Mouse (Mus musculus) limb, embryonic 14.5 days (tissue): ENCODE measurements around the gene Dera. TPM values are rescaled to one million over a fixed set of nuclear protein-coding genes. Genes with fewer than 3 reads are reported as not detected.

ENCODE experiments used
- ATAC-seq: fragments of 200-750 bp; cut with Nextera tagmentation; 2 replicates; pipeline ENCODE4 v1.8.0; 2017; ENCODE audit warnings: low read depth, moderate number of reproducible peaks, moderate TSS enrichment; ENCODE audit not compliant: low FRiP score
- DNase-seq: peaks from one replicate; pipeline ENCODE4 v3.0.0-alpha.2; 2015; ENCODE audit warnings: low spot score
- H3K27ac ChIP-seq: fragments of 300-500 bp; sonication (generic); replicated peaks from 2 replicates; pipeline ENCODE4 v1.5.1; 2014; ENCODE audit warnings: low read depth, mild to moderate bottlenecking, low read length, moderate library complexity, mixed read lengths
- H3K27me3 ChIP-seq: fragments of 300-500 bp; sonication (generic); 2 replicates; pipeline ENCODE4 v1.6.1; 2014; ENCODE audit warnings: low read length, mixed read lengths; ENCODE audit not compliant: control insufficient read depth, insufficient read depth
- H3K36me3 ChIP-seq: fragments of 300-500 bp; sonication (generic); 2 replicates; pipeline ENCODE4 v1.6.1; 2014; ENCODE audit warnings: mild to moderate bottlenecking, low read length, moderate library complexity, mixed read lengths; ENCODE audit not compliant: control insufficient read depth, insufficient read depth
- H3K4me1 ChIP-seq: fragments of 300-500 bp; sonication (generic); 2 replicates; pipeline ENCODE4 v1.6.1; 2014; ENCODE audit warnings: antibody characterized with exemption, low read length, mixed read lengths; ENCODE audit not compliant: control insufficient read depth, insufficient read depth
- H3K4me2 ChIP-seq: fragments of 300-500 bp; sonication (generic); replicated peaks from 2 replicates; pipeline ENCODE4 v1.6.1; 2014; ENCODE audit warnings: low read depth, mild to moderate bottlenecking, low read length, moderate library complexity; ENCODE audit not compliant: severe bottlenecking
- H3K4me3 ChIP-seq: fragments of 300-500 bp; sonication (generic); replicated peaks from 2 replicates; pipeline ENCODE4 v1.5.1; 2014; ENCODE audit warnings: low read length
- H3K9ac ChIP-seq: fragments of 300-500 bp; sonication (generic); 2 replicates; pipeline ENCODE4 v1.6.1; 2014; ENCODE audit warnings: mild to moderate bottlenecking, low read depth, low read length, moderate library complexity; ENCODE audit not compliant: severe bottlenecking
- H3K9me3 ChIP-seq: fragments of 300-500 bp; sonication (generic); 2 replicates; pipeline ENCODE4 v1.6.1; 2016; ENCODE audit warnings: low read length; ENCODE audit not compliant: control insufficient read depth
- POLR2A ChIP-seq: fragments of 200-500 bp; IDR thresholded peaks from 2 replicates; pipeline ENCODE4 v1.8.0; 2012; ENCODE audit warnings: inconsistent platforms, mild to moderate bottlenecking, moderate library complexity, borderline replicate concordance; ENCODE audit not compliant: insufficient read depth, insufficient read length; ENCODE audit errors: extremely low read depth
- WGBS: fragments of 180-500 bp; shearing (Covaris S2); extraction: QIAGEN DNeasy Blood & Tissue Kit; methylation state at CpG from one replicate; pipeline ENCODE4 v1.1.7; 2014; 5-methylcytosine and 5-hydroxymethylcytosine counted together
- polyA plus RNA-seq, 2 experiments: library from polyadenylated mRNA; depleted of rRNA in 1 of 2; stranded (reverse) in 1 of 2; unstranded in 1 of 2; fragments of >200 nt; fragmentation: Nextera tagmentation in 1 of 2; extraction: Ambion mirVana in 1 of 2; gene quantifications; 2 replicates each; pipeline versions ENCODE4 v1.2.1 to v1.2.3; 2012 to 2014

Dera gene
- polyA plus RNA-seq, 2 experiments: 17.1 to 43.5 TPM

- WGBS: 92% methylated on average over 13 of the region's 13 CpGs
- no peak for TF ChIP-seq POLR2A
These were observed 82.5 kb downstream of the Dera start for GRCm38 (mm10) chr6:137836799-137837198.

GRCm38 (mm10) chr6:137843337-137843736 lies 89.0 kb downstream of the Dera start:
- Histone ChIP-seq H3K27ac (no peak overlapping the region), H3K27me3 (no peaks in the 10 kb centered on the region), H3K9me3 (no peaks in the 10 kb centered on the region), H3K36me3 (no peaks in the 10 kb centered on the region), H3K9ac (no peak overlapping the region), H3K4me3 (no peak overlapping the region), H3K4me2 (no peak overlapping the region), H3K4me1 (no peaks in the 10 kb centered on the region)
- no peak for TF ChIP-seq POLR2A
- DNase-seq (no peak), ATAC-seq (no peak)
- 87% methylated on average over 3 of the region's 3 CpGs for WGBS

More at GRCm38 (mm10) chr6:137836799-137837198, 82.5 kb downstream of the Dera start:
- ATAC-seq (no peak), DNase-seq (no peak)
- H3K9me3 ChIP-seq: no peaks in the 10 kb centered on the region
- no peak overlapping the region for H3K27ac ChIP-seq
- H3K36me3 ChIP-seq: no peaks in the 10 kb centered on the region
- no peak overlapping the region for H3K4me2 ChIP-seq
- no peak overlapping the region for H3K4me3 ChIP-seq
- no peak overlapping the region for H3K9ac ChIP-seq
- H3K4me1 ChIP-seq: no peaks in the 10 kb centered on the region
- H3K27me3 ChIP-seq: no peaks in the 10 kb centered on the region

- H3K27me3 ChIP-seq: no peaks in the 10 kb centered on the region
- H3K4me3 ChIP-seq: no peak overlapping the region
- ATAC-seq (no peak), DNase-seq (no peak)
- no peak for TF ChIP-seq POLR2A
- WGBS: 91% methylated on average over 10 of the region's 10 CpGs
- H3K36me3 ChIP-seq: no peaks in the 10 kb centered on the region
- H3K4me1 ChIP-seq: no peaks in the 10 kb centered on the region
- no peak overlapping the region for H3K4me2 ChIP-seq
- no peaks in the 10 kb centered on the region; the same call in 1 of the 2 replicates for H3K9me3 ChIP-seq
- no peak overlapping the region for H3K27ac ChIP-seq
- no peak overlapping the region for H3K9ac ChIP-seq
These were observed 103.2 kb downstream of the Dera start for GRCm38 (mm10) chr6:137857198-137858194.

- Histone ChIP-seq H3K9ac (no peak overlapping the region), H3K9me3 (no peaks in the 10 kb centered on the region), H3K27ac (no peak overlapping the region), H3K4me1 (no peaks in the 10 kb centered on the region), H3K4me2 (no peak overlapping the region), H3K36me3 (no peaks in the 10 kb centered on the region), H3K27me3 (no peaks in the 10 kb centered on the region), H3K4me3 (no peak overlapping the region)
- no peak for ATAC-seq
- TF ChIP-seq POLR2A: no peak
- DNase-seq: no peak
- 80% methylated on average over 7 of the region's 7 CpGs for WGBS
These were observed 115.7 kb downstream of the Dera start for GRCm38 (mm10) chr6:137869903-137870580.

GRCm38 (mm10) chr6:137870667-137871066 lies 116.3 kb downstream of the Dera start:
- no peak overlapping the region for H3K9ac ChIP-seq
- WGBS: 82% methylated on average over 6 of the region's 6 CpGs
- H3K36me3 ChIP-seq: no peaks in the 10 kb centered on the region
- no peak for TF ChIP-seq POLR2A
- H3K4me3 ChIP-seq: no peak overlapping the region
- no peaks in the 10 kb centered on the region for H3K9me3 ChIP-seq
- DNase-seq (no peak), ATAC-seq (no peak)
- no peak overlapping the region for H3K4me2 ChIP-seq
- H3K27me3 ChIP-seq: no peaks in the 10 kb centered on the region
- no peaks in the 10 kb centered on the region for H3K4me1 ChIP-seq
- H3K27ac ChIP-seq: no peak overlapping the region
